Mouse (Mus musculus): ENCODE measurements around the gene Fancf. TPM values are rescaled to one million over a fixed set of nuclear protein-coding genes. Genes with fewer than 3 reads are reported as not detected.

Fancf gene
- total and polyA plus RNA-seq, 3 experiments, result 3.7 to 6.2 (median 3.8) TPM

- no peak for TF ChIP-seq EP300 (IDR thresholded peaks at IDR 0.05; ENCODE audit: low read length)
- TF ChIP-seq NELFE (IDR thresholded peaks at IDR 0.05; ENCODE audit: low read depth, low read length), result no peak
- dilution Hi-C loops (cut with MboI; ENCODE audit: extremely low pct_ligation_motif_present, extremely low pct_unique_long_range_greater_than_20kb, low sequenced_read_pairs), result no loop called here
- Histone ChIP-seq H3K9ac (ENCODE audit: insufficient read depth, low read depth) (no peak overlapping the region), H3K36me3 (replicated peaks in 1 of 2; ENCODE audit: control insufficient read depth in 1 of 2, insufficient read depth in 1 of 2, low read length in 1 of 2) (no peaks in the 10 kb centered on the region), H3K27ac (ENCODE audit: insufficient read depth, low read depth) (no peak overlapping the region), H3K79me2 (replicated peaks; ENCODE audit: control insufficient read depth, extremely low read depth, insufficient read depth, poor library complexity, severe bottlenecking) (no peaks in the 10 kb centered on the region), H3K9me3 (replicated peaks; ENCODE audit: low read length) (peaks cover 3% of the 10 kb centered on the region), H3K27me3 (replicated peaks) (no peaks in the 10 kb centered on the region), H3K4me2 (ENCODE audit: insufficient read depth, low read depth, poor library complexity, severe bottlenecking) (no peak overlapping the region), H3K4me1 (ENCODE audit: control insufficient read depth in 1 of 2, insufficient read depth in 2 of 2) (peaks cover 0 to 8% of the 10 kb centered on the region in 2 experiments; a peak in 1 of 4 replicates), H3K4me3 (replicated peaks in 1 of 3; ENCODE audit: low read depth in 2 of 3, low read length in 2 of 3, poor library complexity in 1 of 3) (no peak overlapping the region)
- no peak for DNase-seq (ENCODE audit: extremely low read depth)
- in situ Hi-C loops (cut with MboI; ENCODE audit: low pct_ligation_motif_present, low pct_unique_long_range_greater_than_20kb, low sequenced_read_pairs), result no loop called here
Measured at GRCm38 (mm10) chr7:51889601-51890000, 27.5 kb upstream of the Fancf start.

- no peak overlapping the region for H3K9ac ChIP-seq (ENCODE audit: insufficient read depth, low read depth)
- no peak for DNase-seq (ENCODE audit: extremely low read depth)
- in situ Hi-C loops (cut with MboI; ENCODE audit: low pct_ligation_motif_present, low pct_unique_long_range_greater_than_20kb, low sequenced_read_pairs) (no loop called here), dilution Hi-C loops (cut with MboI; ENCODE audit: extremely low pct_ligation_motif_present, extremely low pct_unique_long_range_greater_than_20kb, low sequenced_read_pairs) (no loop called here)
- H3K4me3 ChIP-seq (replicated peaks in 1 of 3; ENCODE audit: low read depth in 2 of 3, low read length in 2 of 3, poor library complexity in 1 of 3), result no peak overlapping the region
- no peak overlapping the region for H3K27ac ChIP-seq (ENCODE audit: insufficient read depth, low read depth)
- peaks cover 3% of the 10 kb centered on the region for H3K9me3 ChIP-seq (replicated peaks; ENCODE audit: low read length)
- H3K4me1 ChIP-seq (ENCODE audit: control insufficient read depth in 1 of 2, insufficient read depth in 2 of 2), result peaks cover 0 to 8% of the 10 kb centered on the region in 2 experiments; a peak in 1 of 4 replicates
- TF ChIP-seq E2F4 (IDR thresholded peaks at IDR 0.05; ENCODE audit: insufficient replicate concordance, low read depth, low read length), result no peak
- TF ChIP-seq CTCF (conservative IDR thresholded peaks at IDR 0.05 in 1 of 2, IDR thresholded peaks at IDR 0.05 in 1 of 2; ENCODE audit: low read depth in 2 of 2, low read length in 2 of 2), result no peak
- no peak for TF ChIP-seq JUN (IDR thresholded peaks at IDR 0.05; ENCODE audit: insufficient read depth, low read depth, low read length)
- TF ChIP-seq RAD21 (IDR thresholded peaks at IDR 0.05; ENCODE audit: low read depth, low read length), result no peak
- H3K79me2 ChIP-seq (replicated peaks; ENCODE audit: control insufficient read depth, extremely low read depth, insufficient read depth, poor library complexity, severe bottlenecking), result no peaks in the 10 kb centered on the region
- H3K27me3 ChIP-seq (replicated peaks), result no peaks in the 10 kb centered on the region
- no peak overlapping the region for H3K4me2 ChIP-seq (ENCODE audit: insufficient read depth, low read depth, poor library complexity, severe bottlenecking)
- no peaks in the 10 kb centered on the region for H3K36me3 ChIP-seq (replicated peaks in 1 of 2; ENCODE audit: control insufficient read depth in 1 of 2, insufficient read depth in 1 of 2, low read length in 1 of 2)
Measured at GRCm38 (mm10) chr7:51887678-51888567, 25.9 kb upstream of the Fancf start.

GRCm38 (mm10) chr7:51885345-51885744 lies 23.3 kb upstream of the Fancf start:
- peaks cover 0 to under 1% of the 10 kb centered on the region in 2 experiments; a peak in 1 of 4 replicates for H3K4me1 ChIP-seq (ENCODE audit: control insufficient read depth in 1 of 2, insufficient read depth in 2 of 2)
- H3K27me3 ChIP-seq (replicated peaks), result no peaks in the 10 kb centered on the region
- peaks cover 5% of the 10 kb centered on the region for H3K9me3 ChIP-seq (replicated peaks; ENCODE audit: low read length)
- H3K36me3 ChIP-seq (replicated peaks in 1 of 2; ENCODE audit: control insufficient read depth in 1 of 2, insufficient read depth in 1 of 2, low read length in 1 of 2), result no peaks in the 10 kb centered on the region
- dilution Hi-C loops (cut with MboI; ENCODE audit: extremely low pct_ligation_motif_present, extremely low pct_unique_long_range_greater_than_20kb, low sequenced_read_pairs), result no loop called here
- no peak for DNase-seq (ENCODE audit: extremely low read depth)
- no peak overlapping the region for H3K4me3 ChIP-seq (replicated peaks in 1 of 3; ENCODE audit: low read depth in 2 of 3, low read length in 2 of 3, poor library complexity in 1 of 3)
- H3K27ac ChIP-seq (ENCODE audit: insufficient read depth, low read depth), result no peak overlapping the region
- H3K79me2 ChIP-seq (replicated peaks; ENCODE audit: control insufficient read depth, extremely low read depth, insufficient read depth, poor library complexity, severe bottlenecking), result no peaks in the 10 kb centered on the region
- TF ChIP-seq CTCF (conservative IDR thresholded peaks at IDR 0.05 in 1 of 2, IDR thresholded peaks at IDR 0.05 in 1 of 2; ENCODE audit: low read depth in 2 of 2, low read length in 2 of 2) (no peak), PAX5 (IDR thresholded peaks at IDR 0.05; ENCODE audit: low read length) (no peak), E2F4 (IDR thresholded peaks at IDR 0.05; ENCODE audit: insufficient replicate concordance, low read depth, low read length) (no peak), POLR2AphosphoS2 (IDR thresholded peaks at IDR 0.05; ENCODE audit: low read depth, low read length) (no peak), MAFK (IDR thresholded peaks at IDR 0.05; ENCODE audit: insufficient replicate concordance, low read length) (no peak), HCFC1 (IDR thresholded peaks at IDR 0.05; ENCODE audit: low read depth, low read length) (no peak), CHD1 (IDR thresholded peaks at IDR 0.05; ENCODE audit: low read depth, low read length) (no peak), USF2 (conservative IDR thresholded peaks at IDR 0.05; ENCODE audit: low read depth, low read length) (no peak), UBTF (IDR thresholded peaks at IDR 0.05; ENCODE audit: low read depth, low read length) (no peak), ZC3H11A (IDR thresholded peaks at IDR 0.05; ENCODE audit: low read depth, low read length) (no peak), MAX (IDR thresholded peaks at IDR 0.05; ENCODE audit: low read length) (no peak), MAZ (IDR thresholded peaks at IDR 0.05; ENCODE audit: low read depth, low read length) (no peak), NRF1 (IDR thresholded peaks at IDR 0.05; ENCODE audit: low read depth, low read length) (no peak), RCOR1 (conservative IDR thresholded peaks at IDR 0.05; ENCODE audit: low read depth, low read length) (no peak), SIN3A (IDR thresholded peaks at IDR 0.05; ENCODE audit: low read length) (no peak), KAT2A (IDR thresholded peaks at IDR 0.05; ENCODE audit: insufficient replicate concordance, low read length) (no peak), IRF4 (IDR thresholded peaks at IDR 0.05; ENCODE audit: low read depth, low read length) (no peak), ZMIZ1 (IDR thresholded peaks at IDR 0.05; ENCODE audit: low read depth, low read length) (no peak)
- H3K4me2 ChIP-seq (ENCODE audit: insufficient read depth, low read depth, poor library complexity, severe bottlenecking), result no peak overlapping the region
- in situ Hi-C loops (cut with MboI; ENCODE audit: low pct_ligation_motif_present, low pct_unique_long_range_greater_than_20kb, low sequenced_read_pairs), result no loop called here
- H3K9ac ChIP-seq (ENCODE audit: insufficient read depth, low read depth), result no peak overlapping the region

Data from CH12.LX (cell line).